Mouse (Mus musculus) heart, embryonic 12.5 days (tissue): ENCODE measurements at regions not wholly inside any gene's neighbourhood (a gene's known extent, or its start where the extent isn't known, plus 50 kb on each side); places are given as distances from the start of the nearest gene placed in this dataset.

Experiments used
- ATAC-seq: fragments of 200-750 bp; cut with Nextera tagmentation; 2 replicates; pipeline ENCODE4 v1.8.0; 2017; ENCODE audit warnings: moderate TSS enrichment, moderate library complexity; ENCODE audit not compliant: insufficient number of reproducible peaks, low FRiP score
- H3K27ac ChIP-seq: fragments of 300-500 bp; sonication (generic); 2 replicates; pipeline ENCODE4 v1.5.1; 2016; ENCODE audit warnings: mild to moderate bottlenecking, moderate library complexity; ENCODE audit not compliant: poor library complexity, severe bottlenecking
- H3K27me3 ChIP-seq: fragments of 300-500 bp; sonication (generic); replicated peaks from 2 replicates; pipeline ENCODE4 v1.6.1; 2016; ENCODE audit warnings: mild to moderate bottlenecking, moderate library complexity
- H3K36me3 ChIP-seq: fragments of 300-500 bp; sonication (generic); 2 replicates; pipeline ENCODE4 v1.6.1; 2016; ENCODE audit warnings: mild to moderate bottlenecking, moderate library complexity
- H3K4me1 ChIP-seq: fragments of 300-500 bp; sonication (generic); replicated peaks from 2 replicates; pipeline ENCODE4 v1.6.1; 2016; ENCODE audit warnings: mild to moderate bottlenecking
- H3K4me2 ChIP-seq: fragments of 300-500 bp; sonication (generic); 2 replicates; pipeline ENCODE4 v1.6.1; 2016; ENCODE audit warnings: mild to moderate bottlenecking, moderate library complexity
- H3K4me3 ChIP-seq: fragments of 300-500 bp; sonication (generic); 2 replicates; pipeline ENCODE4 v1.5.1; 2016; ENCODE audit warnings: mild to moderate bottlenecking
- H3K9ac ChIP-seq: fragments of 300-500 bp; sonication (generic); 2 replicates; pipeline ENCODE4 v1.6.1; 2016; ENCODE audit warnings: mild to moderate bottlenecking, moderate library complexity
- H3K9me3 ChIP-seq: fragments of 300-500 bp; sonication (generic); replicated peaks from 2 replicates; pipeline ENCODE4 v1.6.1; 2016; ENCODE audit warnings: mild to moderate bottlenecking, moderate library complexity
- WGBS: fragments of 180-500 bp; shearing (Covaris S2); methylation state at CpG from one replicate; pipeline ENCODE4 v1.1.7; 2016; 5-methylcytosine and 5-hydroxymethylcytosine counted together

DNA sequence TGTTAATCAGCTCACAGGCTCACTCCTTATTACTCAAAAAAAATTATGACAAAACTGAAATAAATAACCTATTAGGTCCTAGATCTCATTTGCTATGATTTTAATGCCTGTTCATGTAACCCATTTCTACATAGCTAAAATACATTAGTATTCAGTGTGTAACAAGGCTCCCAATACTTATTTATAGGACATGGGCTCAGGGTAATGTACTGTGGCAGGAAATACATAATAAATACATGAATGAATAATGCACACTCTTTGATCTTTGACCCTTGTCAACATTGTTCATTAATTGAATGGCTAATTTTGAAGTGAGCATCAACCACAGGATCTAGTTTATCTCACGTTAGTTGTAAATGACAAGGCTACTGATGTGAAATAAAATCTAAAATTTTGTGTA is 340.4 kb upstream of the Tecrl start:
- no peak overlapping the region for H3K9ac ChIP-seq
- H3K27ac ChIP-seq, result no peak overlapping the region
- 68% methylated on average over 1 of the region's 1 CpGs for WGBS
- H3K4me3 ChIP-seq, result no peak overlapping the region
- H3K36me3 ChIP-seq, result no peaks in the 10 kb centered on the region
- H3K9me3 ChIP-seq, result no peaks in the 10 kb centered on the region
- H3K4me1 ChIP-seq, result no peaks in the 10 kb centered on the region
- ATAC-seq, result no peak
- no peak overlapping the region for H3K4me2 ChIP-seq
- no peaks in the 10 kb centered on the region for H3K27me3 ChIP-seq

DNA sequence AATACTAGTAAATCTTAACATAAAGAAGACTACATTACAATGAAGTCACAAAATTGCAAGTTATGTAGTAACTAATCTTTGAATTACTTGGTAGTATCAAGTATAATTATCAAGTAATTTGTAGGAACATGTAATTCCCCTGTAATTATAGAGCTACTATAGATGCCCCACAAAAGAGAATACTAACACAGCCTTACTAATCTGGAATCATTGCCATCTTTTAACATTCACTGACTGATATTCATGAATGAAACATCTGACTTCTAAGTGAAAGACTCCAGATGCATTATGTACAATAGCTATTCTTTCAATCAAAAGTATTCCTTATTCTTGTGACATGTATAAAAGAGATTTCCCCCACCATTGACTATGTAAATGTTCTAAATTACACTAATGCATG is 337.3 kb upstream of the Tecrl start:
- no peak overlapping the region for H3K9ac ChIP-seq
- ATAC-seq, result no peak
- no peaks in the 10 kb centered on the region for H3K36me3 ChIP-seq
- no peak overlapping the region for H3K4me3 ChIP-seq
- H3K4me1 ChIP-seq, result no peaks in the 10 kb centered on the region
- no peaks in the 10 kb centered on the region for H3K9me3 ChIP-seq
- no peak overlapping the region for H3K27ac ChIP-seq
- no peaks in the 10 kb centered on the region for H3K27me3 ChIP-seq
- no peak overlapping the region for H3K4me2 ChIP-seq

DNA sequence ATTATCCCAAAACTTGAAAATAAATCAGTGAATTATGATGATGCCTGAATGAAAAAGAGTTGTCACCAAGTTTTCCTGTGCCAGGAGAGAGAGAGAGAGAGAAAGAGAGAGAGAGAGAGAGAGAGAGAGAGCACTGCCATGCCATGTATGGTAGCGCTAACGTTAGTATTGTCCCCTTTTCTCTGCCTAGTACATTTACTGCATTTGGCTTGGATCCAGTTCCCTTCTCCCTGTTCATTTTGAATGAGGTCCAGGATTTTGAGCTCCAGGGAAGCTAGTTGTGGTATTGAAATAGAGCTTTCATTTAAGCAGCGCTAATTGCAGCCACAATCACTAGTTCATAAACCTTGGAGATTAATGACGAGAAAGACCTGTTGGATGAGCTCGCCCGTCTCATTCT is 323.4 kb upstream of the Tecrl start:
- H3K9me3 ChIP-seq, result no peaks in the 10 kb centered on the region
- no peak overlapping the region for H3K4me2 ChIP-seq
- H3K27ac ChIP-seq, result no peak overlapping the region
- no peak overlapping the region for H3K9ac ChIP-seq
- no peaks in the 10 kb centered on the region for H3K27me3 ChIP-seq
- H3K4me3 ChIP-seq, result no peak overlapping the region
- WGBS, result 83% methylated on average over 6 of the region's 6 CpGs
- no peaks in the 10 kb centered on the region for H3K36me3 ChIP-seq
- H3K4me1 ChIP-seq, result no peaks in the 10 kb centered on the region
- no peak for ATAC-seq

DNA sequence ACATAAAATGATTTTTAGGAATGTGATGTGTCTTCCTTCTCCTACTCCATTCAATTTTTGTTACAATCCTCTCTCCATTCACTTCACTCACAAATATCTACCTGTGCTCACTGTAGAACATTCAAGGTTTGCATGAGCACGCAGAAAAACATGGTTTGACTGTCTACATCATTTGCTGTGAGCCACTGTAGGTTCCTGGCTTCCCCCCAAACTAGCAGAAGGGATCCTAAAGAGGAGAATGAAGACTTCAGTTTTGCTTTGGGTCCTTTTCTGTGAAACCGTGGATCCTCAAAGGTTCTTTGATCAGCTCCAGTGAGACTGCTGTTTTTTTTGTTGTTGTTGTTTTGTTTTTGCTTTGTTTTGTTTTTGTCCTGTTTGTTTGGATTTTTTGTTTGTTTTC is 304.1 kb upstream of the Tecrl start:
- no peak for ATAC-seq

DNA sequence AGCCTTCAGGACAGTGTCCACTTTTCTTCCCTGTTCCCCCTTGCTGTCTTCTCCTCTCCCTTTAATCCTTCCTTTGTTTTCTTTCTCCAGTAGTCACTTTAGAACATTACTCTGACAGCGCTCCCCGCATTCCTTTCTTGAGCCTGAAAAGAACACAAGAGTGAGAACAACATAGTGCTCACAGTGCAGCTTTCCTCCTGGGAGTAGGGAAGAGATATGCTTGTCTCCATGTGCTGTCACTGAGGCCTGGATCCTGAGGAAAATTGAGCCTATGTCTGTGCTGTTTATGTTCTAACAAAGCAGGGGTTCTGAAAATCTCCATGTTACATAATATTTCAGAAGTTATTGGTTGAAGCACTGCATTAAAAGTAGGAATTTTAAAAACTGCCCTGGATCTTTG is 296.3 kb upstream of the Tecrl start:
- Histone ChIP-seq H3K4me2 (no peak overlapping the region), H3K27me3 (no peaks in the 10 kb centered on the region), H3K27ac (0 out of 2 replicates have a peak overlapping the region, but pooled peaks have one; percentile 11), H3K9me3 (no peaks in the 10 kb centered on the region), H3K36me3 (no peaks in the 10 kb centered on the region), H3K9ac (no peak overlapping the region), H3K4me1 (peaks cover 4% of the 10 kb centered on the region; the same call in 1 of the 2 replicates), H3K4me3 (no peak overlapping the region)
- 24% methylated on average over 2 of the region's 2 CpGs for WGBS
- ATAC-seq, result no peak

More for the DNA sequence above, 304.1 kb upstream of the Tecrl start:
- H3K27ac ChIP-seq, result no peak overlapping the region
- no peak overlapping the region for H3K9ac ChIP-seq
- no peak overlapping the region for H3K4me2 ChIP-seq
- 71% methylated on average over 2 of the region's 2 CpGs for WGBS
- no peaks in the 10 kb centered on the region for H3K36me3 ChIP-seq
- no peak overlapping the region for H3K4me3 ChIP-seq
- no peaks in the 10 kb centered on the region for H3K4me1 ChIP-seq
- H3K27me3 ChIP-seq, result no peaks in the 10 kb centered on the region
- no peaks in the 10 kb centered on the region for H3K9me3 ChIP-seq

DNA sequence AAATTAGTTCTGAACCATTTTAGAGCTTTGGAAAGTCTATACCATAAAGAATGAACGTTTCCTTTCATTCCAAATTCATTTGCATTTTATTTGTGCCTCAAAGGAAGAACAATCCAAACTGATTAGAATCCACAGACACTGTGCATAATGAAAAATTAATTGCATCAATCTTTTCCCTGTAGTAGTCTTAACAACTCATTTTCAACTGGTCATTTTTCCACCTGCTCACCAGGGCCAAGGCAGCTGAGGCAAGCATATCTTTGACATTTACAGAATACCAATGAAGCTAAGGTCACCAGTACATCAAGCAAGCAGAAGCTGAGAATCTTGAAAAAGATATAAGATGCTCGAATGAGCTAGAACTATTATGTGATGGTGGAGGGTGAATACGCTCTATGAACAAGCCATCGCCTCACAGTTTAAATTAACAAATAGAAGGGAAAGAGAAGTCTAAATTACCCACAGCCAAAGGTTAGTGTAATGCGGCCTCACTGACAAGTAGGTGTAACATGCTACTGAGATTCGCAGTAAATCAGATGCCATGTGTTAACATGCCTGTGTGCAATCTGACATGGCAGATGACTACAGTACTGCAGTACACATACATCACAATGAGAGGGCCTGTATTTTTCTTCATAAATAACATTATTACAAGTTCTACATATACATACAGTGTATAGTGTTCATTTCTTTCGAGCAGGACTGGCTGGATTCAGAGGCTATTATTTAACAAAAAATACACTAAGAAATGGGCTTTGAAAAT is 267.8 kb upstream of the Tecrl start:
- no peaks in the 10 kb centered on the region for H3K27me3 ChIP-seq
- 75% methylated on average over 7 of the region's 7 CpGs for WGBS
- H3K27ac ChIP-seq, result no peak overlapping the region
- no peaks in the 10 kb centered on the region for H3K9me3 ChIP-seq
- no peaks in the 10 kb centered on the region for H3K4me1 ChIP-seq
- H3K36me3 ChIP-seq, result no peaks in the 10 kb centered on the region
- no peak overlapping the region for H3K4me3 ChIP-seq
- no peak for ATAC-seq
- H3K4me2 ChIP-seq, result no peak overlapping the region
- H3K9ac ChIP-seq, result no peak overlapping the region

DNA sequence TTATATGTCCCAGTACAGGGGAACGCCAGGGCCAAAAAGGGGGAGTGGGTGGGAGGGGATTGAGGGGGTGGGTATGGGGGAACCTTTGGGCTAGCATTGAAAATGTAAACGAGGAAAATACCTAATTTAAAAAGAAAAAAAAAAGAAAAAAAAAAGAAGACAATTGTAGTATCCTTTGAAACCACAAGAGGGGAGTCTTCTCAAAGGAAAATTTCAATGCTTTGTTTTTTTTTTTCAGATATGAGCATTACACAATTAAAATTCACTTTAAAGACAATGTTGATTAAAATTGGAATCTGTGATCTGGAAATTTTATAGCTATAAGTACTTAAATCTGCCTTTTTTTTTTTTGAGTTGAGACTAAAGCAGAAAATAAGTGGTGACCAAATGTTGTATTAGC is 255.8 kb upstream of the Tecrl start:
- Histone ChIP-seq H3K9me3 (no peaks in the 10 kb centered on the region), H3K4me1 (no peaks in the 10 kb centered on the region), H3K4me2 (no peak overlapping the region), H3K4me3 (no peak overlapping the region), H3K36me3 (no peaks in the 10 kb centered on the region), H3K27ac (no peak overlapping the region), H3K27me3 (no peaks in the 10 kb centered on the region), H3K9ac (no peak overlapping the region)
- ATAC-seq, result no peak
- WGBS, result 42% methylated on average over 2 of the region's 2 CpGs

DNA sequence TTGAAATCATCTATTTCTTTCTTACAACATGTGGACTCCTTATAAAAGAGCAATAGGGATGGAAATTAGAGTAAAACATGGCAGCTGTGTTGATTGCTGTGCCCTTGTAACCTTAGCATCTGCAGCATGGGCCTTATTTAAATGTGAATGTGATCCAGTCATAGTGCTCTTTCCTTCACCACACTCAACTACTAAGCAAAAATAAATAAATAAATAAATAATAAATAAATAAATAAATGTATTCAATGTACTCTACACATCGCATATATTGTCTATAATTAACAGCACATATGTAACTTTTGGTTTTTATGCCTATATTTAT is 238.3 kb upstream of the Tecrl start:
- H3K4me3 ChIP-seq, result no peak overlapping the region
- ATAC-seq, result no peak
- H3K9me3 ChIP-seq, result no peaks in the 10 kb centered on the region
- no peak overlapping the region for H3K27ac ChIP-seq
- no peaks in the 10 kb centered on the region for H3K36me3 ChIP-seq
- WGBS, result 74% methylated on average over 1 of the region's 1 CpGs
- H3K4me2 ChIP-seq, result no peak overlapping the region
- H3K9ac ChIP-seq, result no peak overlapping the region
- no peaks in the 10 kb centered on the region for H3K4me1 ChIP-seq
- H3K27me3 ChIP-seq, result no peaks in the 10 kb centered on the region

DNA sequence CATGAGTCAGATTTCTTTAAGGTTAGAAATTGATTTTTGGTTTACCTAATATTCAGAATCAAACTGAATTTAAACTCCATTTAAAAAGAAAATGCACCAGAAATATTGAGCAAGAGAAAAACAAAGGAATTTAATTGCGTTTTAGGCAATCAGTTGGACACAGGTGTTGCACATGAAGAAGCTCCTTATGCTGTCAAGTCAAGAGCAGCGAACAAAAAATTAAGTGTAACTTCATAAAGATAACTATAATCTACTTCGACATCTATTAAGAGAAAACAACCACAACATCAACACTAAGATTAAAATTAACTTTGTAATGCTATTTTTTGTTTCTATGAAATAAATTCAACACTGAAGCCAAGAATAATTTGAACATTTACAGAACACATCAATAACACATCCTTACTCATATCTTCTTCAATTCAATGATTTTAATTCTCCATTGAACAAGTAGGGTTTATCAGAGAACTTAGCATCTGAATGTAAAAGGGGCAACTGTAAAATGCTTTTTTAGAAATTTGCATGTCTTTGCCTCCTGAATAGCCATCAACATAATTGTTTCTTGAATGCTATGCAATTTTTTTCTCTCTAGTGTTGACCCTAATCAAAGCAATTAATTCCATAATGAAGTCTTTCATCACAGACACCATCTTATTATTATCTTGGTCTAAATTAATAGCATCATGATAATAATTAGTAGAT is 237.7 kb upstream of the Tecrl start:
- Histone ChIP-seq H3K4me2 (no peak overlapping the region), H3K4me3 (no peak overlapping the region), H3K4me1 (no peaks in the 10 kb centered on the region), H3K9ac (no peak overlapping the region), H3K36me3 (no peaks in the 10 kb centered on the region), H3K27ac (no peak overlapping the region), H3K9me3 (no peaks in the 10 kb centered on the region), H3K27me3 (no peaks in the 10 kb centered on the region)
- 73% methylated on average over 3 of the region's 3 CpGs for WGBS
- ATAC-seq, result no peak
